Mouse (Mus musculus): Measurements from ENCODE around the gene Ttc29.

The Ttc29 gene

DNA sequence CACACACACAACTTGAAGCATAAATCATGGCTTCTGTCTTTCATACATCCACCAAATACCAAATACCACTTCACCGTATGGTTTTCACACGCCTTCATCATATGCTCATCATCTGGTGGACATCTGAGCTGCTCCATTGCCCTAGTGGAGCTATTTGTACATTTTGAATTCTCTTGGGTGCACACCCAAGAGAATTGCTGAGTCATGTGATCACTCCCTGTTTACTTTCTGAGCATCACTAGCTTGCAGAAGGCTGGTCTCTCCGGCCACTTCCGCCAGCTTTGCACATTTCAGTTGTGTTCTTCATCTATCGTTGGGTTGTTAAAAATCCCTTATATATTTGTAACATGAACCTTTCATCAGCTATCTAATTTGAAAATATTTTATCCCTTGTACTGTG is 65.5 kb downstream of the Ttc29 start:
- DNase-seq (ENCODE audit: extremely low spot score), result no peak

DNA sequence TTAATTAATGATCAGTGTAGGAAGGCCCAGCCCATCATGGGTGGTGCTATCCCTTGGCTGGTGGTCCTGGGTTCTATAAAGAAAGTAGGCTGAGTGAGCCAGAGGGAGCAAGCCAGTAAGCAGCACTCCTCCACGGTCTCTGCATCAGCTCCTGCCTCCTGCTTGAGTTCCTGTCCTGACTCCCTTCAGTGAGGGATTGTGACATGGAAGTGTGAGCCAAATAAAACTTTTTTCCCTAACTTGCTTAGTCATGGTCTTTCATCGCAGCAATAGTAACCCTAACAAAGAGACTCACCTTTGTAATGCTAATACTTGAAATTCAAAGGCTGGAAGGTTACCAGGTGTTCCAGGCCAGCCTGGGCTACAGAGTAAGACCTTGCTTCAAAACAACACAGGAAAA is 71.7 kb downstream of the Ttc29 start:
- no peak for DNase-seq (ENCODE audit: extremely low spot score)

DNA sequence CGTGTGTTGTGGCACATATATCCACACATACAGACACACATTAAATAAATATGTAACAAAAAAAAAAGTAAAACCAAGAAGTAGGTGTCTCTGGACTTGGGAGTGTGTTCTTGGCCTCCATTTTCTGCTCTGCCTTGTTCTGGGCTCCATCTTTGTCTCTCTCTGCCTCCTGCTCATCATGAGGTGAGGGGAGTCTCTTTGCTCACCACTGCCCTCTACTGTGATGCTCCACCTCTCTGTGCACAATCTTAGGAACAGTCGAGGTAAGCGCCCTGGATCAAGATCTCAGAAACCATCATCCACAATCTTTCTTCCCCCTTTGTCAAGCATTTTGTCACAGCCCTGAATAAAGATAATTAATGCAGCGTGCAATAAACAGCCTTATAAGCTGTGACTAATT is 72.3 kb downstream of the Ttc29 start:
- DNase-seq (ENCODE audit: extremely low spot score), result no peak

DNA sequence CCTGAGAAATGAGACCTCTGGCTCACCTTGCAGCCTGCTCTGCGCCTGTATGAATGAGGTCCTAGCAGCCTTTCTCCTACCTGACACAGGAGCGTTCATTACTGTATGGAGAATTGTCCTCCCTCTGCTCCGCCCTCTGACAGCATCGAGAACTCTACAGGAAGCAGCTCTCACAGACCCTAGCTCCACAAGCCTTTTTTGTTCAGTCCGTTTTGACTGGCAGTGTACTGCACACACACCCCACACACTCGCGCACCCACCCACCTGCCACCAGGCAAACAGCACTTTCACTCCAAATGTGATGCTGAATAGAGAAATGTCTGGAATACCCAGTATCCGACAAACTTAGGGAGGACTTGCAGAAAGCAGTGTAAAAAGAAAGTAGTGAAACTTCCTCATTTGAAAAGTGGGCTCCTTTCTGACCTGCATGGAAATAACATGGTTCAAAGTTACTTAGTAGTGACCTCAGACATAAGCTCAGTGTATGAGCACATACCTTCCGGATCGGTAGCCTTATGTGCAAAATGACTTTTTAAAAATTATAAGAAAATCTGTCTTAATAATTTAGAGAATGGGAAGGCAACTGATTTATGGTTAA is 76.4 kb downstream of the Ttc29 start:
- no peak for DNase-seq (ENCODE audit: extremely low spot score)

DNA sequence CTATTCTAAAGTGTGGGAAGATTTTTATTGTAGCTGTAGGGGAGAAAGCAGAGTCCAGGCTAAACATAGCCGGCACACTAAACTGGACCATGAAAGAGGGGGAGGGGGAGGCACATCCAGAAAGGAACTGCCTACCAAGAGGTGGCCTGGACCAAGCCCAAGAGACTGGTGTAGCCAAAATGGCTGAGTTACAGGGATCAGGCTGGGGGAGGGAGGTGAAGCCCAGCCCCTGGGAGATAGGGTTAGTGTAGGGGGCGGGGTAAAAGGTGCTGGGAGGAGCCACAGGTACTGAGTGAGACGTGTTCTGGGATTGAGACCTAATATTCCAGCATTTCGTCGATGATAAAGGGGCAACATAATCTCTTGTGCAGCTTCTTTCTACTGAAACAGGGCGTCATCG is 77.2 kb downstream of the Ttc29 start:
- no peak for DNase-seq (ENCODE audit: extremely low spot score)

DNA sequence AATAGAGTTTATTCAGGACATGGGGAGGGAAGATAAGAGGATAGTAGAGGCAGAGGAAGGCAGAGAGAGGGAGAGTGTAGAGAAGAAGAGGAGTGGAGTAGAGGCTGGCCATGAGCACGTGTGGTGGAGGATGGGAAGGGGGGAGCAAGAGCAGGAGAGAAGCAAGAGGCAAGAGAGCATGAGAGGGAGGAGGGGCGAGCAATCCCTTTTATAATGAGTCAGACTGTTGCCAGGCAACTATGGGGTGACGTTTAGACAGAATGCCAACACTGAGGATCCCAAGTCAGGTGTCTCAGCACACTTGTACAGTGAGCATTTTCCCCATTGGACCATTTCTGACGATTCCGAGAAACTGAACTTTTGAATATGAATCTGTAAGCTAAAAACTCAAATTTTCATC is 82.4 kb downstream of the Ttc29 start:
- no peak for DNase-seq (ENCODE audit: extremely low spot score)

DNA sequence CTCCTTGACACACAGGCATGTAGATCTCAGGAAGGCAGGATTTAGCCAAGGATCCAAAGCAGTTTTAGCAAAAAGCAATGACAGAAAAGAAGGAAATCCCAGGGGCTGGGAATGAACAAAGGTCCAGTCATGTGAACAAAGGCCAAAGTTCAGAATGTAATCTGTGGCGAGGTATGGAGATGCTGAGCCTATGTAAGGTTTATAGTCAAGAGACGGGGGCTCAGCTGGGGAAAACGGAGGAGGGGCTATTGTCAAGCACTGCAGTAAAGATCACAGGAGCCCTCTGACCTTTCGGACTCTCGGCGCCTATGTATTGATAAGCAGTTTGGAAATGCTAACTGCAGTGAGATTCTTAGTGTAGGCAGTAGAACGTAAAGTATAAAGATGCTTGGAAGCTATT is 90.5 kb downstream of the Ttc29 start:
- DNase-seq (ENCODE audit: extremely low spot score), result peak; percentile 10

DNA sequence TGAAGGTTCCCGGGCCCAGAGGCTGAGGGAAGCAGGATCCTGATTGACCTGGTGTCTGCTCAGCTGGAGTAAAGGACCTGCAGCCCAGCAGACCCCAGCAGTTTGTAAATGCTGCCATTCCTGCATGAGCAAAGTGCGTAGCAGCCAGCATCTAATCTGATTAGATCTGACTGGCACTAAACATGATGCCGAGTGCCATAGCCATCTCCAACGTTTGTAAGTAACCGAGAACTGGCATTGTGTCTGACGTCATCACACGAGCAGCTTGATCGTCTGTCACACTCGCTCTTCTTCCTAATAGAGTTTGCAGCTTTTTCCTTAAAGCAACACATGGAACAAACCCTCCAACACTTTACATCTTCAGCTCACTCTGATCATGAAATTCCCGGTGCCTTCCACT is 93.5 kb downstream of the Ttc29 start:
- no peak for DNase-seq (ENCODE audit: extremely low spot score)

DNA sequence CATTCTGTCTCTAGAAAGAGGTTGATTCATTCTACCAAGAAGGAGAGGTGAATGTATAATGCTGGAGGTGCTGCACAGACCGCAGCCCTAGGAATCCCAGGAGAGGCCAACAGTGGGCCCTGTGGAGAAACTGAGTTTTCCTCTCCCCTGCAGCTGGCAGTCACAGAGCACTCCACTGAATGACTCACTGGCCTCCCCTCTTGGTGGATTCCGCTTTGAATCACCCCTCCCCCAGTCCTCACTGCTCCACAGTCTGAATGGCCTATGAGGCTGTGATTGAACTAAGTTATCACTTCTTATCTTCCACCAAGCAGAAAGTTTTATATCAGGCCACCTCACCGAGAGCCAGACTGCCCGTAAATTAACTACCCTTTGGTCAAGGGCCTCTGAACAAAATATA is 94.0 kb downstream of the Ttc29 start:
- no peak for DNase-seq (ENCODE audit: extremely low spot score)

DNA sequence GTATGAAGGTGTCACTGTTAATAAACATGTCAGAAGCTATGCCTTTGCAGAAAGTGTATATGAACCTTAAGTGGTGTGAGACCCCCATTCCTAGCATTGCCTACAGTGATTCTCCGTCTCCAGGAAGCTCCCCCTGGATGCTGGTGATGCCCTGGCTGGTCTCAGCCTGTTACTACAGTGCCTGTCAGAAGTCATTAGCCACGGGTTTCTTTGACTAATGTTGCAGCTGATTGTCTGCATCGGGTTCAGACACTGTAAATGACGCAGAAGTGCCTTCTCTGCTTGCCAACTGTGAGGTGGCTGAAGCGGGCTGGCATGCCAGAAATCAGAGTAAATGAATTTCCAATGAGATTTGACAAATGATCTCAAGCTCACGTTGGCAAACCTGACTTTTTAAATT is 96.4 kb downstream of the Ttc29 start:
- no peak for DNase-seq (ENCODE audit: extremely low spot score)

DNA sequence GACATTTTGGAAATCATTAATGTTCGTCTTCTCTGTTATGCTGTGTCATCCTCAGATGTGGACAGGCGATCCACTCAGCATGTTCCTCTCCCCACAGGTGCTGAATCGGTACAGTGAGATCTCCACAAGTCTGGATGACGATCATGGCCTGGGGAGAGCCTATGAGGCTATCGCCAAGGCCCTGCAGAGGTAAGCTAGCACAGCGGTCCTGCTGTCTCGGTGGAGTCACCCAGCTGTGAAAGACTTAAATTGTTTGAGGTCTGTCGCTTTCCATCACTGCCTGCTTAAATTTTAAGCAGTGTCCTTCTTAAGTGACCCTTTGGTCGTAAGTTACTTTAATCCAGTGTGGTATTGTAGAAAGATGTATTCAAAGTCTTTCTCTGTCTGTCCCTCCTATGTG is 102.5 kb downstream of the Ttc29 start:
- no peak for DNase-seq (ENCODE audit: extremely low spot score)

DNA sequence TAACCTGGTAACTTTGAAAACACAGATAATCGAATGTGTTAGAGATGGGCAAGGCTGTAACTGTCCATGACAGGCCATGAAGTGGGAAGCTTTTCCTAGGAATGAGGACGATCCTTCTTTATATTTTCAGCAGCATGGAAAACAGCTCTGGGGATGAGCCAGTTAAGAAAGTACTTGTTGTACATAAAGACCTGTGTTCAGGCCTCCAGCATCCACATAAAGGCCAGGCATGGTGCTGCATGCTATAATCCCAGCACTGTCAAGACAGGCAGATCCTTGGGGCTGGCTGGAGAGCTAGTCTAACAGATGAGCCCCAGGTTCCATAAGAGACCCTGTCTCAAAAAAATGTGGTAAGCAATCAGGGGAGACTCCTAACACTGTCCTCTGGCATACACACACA is 104.6 kb downstream of the Ttc29 start:
- no peak for DNase-seq (ENCODE audit: extremely low spot score)

DNA sequence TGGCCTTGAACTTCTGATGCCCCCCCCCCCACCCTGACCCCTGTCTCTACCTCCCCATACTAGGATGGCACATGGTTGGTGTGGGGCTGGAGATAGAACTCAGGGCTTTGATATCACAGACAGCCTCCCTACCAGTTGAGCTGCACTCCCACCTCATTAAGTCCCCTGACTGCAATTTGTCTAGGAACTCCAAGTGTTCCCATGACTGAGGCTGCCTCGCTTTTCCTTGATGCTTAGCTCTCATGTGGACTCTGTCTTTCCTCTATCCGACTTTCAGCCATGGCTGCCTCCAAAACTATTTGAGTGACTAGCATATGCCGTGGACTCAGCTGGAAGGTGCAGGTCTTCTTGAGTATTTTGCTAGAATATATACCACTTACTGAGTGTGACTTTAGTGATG is 110.3 kb downstream of the Ttc29 start:
- DNase-seq (ENCODE audit: extremely low spot score), result no peak

DNA sequence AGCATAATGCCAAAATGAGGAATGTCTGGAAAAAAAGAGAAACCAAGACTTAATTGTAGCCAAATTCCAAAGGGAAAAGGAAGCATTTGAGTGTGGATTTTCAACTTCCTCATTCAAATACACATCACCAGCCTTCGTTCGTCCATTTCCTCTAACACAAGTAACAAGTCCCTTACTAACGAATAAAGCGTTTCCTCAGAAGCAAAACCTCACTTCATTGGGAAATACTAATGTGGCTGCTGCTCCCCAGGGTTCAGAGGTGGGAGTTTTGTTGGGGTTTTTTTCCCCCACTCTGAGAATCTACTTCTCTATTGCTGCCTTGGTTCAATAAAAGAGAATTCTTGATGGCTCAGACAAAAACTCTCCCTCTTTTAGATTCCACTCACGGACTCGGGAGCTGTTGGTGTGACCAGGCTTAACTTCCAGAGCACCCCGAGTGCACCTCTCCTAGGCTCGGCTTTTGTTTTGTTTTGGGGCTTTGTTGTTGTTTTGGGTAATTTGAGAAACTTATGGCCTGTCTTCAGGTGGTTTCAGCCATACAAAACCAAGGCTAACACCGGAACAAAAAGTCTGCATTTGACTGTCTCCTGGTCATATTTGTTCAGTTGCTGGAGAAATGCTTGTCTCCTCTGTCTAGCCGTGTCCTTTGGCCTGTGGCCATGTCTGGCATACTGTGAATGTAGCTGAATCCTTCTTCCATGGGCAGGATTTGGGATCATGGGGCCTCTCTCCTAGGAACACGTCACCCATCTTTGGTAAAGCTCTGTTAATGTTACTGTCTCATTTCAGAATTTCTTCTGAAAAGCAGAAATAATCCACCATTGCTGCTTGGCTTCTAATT is 127.8 kb downstream of the Ttc29 start:
- DNase-seq (ENCODE audit: extremely low spot score), result no peak

DNA sequence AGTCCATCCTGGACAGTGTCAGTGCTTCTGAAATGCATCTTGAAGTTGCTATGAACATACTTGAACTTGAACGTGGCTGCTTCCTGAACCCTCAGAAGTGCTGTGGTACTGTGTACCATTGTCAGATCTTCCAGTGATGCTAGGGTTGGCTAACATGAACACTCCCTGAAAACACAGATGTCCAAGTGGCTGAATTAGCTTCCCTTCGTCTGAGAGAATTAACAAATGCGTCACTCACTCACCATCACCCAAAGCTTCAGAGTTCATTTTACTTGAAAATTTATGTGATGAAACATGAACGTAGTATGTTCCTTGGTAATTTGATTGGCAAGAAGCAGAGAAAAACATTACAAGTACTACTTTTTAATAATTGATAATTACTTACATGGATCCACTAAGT is 129.1 kb downstream of the Ttc29 start:
- no peak for DNase-seq (ENCODE audit: extremely low spot score)

DNA sequence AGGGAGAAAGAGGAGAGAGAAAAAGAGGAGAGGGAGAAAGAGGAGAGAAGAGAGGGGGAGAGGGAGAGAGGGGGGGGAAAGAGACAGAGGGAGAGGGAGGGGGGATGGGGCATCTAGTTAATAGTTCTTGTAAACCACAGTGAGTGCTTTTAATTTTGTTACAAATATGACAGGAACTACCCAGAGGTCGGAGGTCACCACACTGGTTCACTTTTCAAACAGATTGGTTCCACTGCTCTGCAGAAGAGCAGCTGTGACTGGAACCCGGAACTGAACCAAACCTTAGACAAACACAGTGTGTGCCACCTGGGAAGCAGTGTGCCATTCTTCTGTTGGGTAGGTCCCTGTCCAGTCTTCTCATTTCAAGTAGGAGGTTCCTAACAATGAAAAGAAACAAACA is 130.9 kb downstream of the Ttc29 start:
- no peak for DNase-seq (ENCODE audit: extremely low spot score)

DNA sequence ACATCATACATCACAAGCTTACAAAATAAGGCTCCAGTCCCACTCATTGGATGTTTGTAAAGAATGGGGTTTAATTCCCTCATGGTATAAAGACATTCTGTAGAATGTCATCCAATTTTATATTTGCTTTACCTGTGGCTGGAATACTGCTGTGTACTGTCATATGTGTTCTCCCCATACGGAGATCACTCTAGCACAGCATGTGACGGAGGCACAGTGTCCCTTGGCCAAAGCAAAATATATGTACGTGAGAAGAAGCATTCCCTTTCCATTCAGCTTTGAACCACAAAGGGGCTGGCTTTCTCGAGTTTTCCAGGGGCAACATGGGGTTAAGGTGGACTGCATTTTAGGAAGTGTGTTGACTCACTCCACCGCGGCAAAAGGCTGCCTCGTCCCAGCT is 132.6 kb downstream of the Ttc29 start:
- no peak for DNase-seq (ENCODE audit: extremely low spot score)

DNA sequence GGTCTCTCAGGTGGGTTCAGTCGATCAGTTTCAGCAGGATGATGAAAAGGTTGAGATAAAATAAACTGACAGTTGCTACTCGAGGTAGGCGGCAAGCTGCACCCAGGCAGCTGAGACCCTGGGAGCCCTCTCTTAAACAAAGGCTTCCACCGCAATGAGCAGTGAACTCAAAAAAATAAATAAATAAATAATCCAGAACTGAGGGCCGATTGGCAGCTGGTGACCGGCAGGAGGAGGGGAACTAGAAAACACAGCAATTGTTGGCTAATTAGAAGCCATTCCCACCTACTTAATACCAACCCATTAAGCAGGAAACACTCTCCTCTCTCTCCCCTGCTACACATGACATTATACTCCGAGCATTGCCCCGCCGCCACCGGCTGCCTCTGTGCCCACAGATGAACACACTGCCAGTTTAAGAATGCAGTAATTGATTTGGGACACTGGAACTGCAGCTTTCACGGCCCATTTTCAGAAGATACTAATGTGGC is 133.1 kb downstream of the Ttc29 start:
- no peak for DNase-seq (ENCODE audit: extremely low spot score)

DNA sequence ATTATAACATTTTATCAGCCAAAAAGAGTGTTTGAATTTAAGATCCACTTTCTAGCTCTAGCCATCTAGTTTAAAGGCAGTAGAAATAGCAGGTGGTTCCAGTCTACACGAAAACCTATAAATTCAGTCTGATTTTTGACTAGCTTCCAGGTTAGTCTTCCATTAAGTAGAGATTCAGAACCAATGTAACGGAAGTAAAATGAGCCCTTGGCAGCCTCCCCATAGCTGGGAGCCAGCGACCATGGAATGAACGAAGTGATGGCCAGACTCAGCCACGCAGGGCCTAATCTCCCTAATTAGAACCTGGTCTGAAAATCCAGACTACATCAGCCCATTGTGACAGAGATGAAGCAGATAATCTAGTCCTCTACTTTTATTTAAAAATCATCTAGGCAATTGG is 140.8 kb downstream of the Ttc29 start:
- no peak for DNase-seq (ENCODE audit: extremely low spot score)

DNA sequence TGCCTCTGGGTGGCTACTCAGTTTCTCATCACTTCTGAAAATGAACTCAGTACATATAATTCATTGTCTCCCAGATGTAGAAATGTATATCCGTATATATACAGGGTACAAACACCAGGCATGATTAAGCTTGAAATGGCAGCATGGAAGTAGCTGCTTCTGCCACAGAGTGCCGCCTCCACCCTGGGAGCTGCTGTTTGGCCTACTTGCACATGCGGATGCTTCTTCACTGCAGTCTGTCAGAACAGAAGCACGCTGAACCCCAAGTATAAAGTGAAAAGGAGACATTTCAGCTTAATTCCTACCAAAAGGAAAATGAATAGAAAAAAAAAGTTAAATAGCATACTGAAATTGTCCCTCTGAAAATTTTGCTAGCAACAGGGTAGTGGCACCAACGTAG is 141.7 kb downstream of the Ttc29 start:
- DNase-seq (ENCODE audit: extremely low spot score), result no peak

DNA sequence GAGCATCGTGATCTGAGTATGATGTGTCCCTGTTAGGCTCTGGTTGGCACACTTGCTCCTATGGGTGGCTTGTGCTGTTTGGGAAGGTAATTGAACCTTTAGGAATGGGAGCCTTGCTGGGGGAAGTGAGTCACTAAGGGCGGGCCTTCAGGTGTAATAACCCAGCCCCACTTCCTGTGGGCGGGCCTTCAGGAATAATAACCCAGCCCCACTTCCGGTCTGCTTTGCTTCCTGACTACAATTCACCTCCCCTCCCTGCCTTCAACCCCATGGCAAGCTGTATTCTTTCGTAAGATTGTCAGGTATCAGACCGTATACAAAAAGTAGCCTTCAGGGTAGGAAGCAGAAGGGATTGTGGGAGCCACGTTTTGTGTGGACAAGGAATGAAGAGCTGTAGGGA is 177.7 kb downstream of the Ttc29 start:
- DNase-seq (ENCODE audit: extremely low spot score), result no peak

DNA sequence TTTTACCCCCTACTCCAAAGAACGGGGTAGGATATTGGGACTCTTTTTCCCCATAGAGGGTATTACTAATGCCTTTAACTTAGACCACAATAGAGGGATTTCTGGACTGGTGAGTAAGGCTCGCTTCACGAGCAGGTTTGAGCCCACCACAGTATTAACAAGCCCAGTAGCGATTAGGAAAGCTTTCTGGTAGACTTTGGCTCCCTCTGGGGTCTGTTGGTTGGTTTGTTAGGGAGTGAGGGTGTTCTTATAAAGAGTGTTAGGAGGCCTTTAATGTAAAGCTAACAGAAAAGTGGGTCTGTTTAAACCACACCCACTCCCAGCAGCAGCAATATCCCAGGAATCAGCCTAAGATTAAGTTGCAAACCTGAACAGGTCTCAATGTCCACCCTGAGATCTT is 206.2 kb downstream of the Ttc29 start:
- no peak for DNase-seq (ENCODE audit: extremely low spot score)

DNA sequence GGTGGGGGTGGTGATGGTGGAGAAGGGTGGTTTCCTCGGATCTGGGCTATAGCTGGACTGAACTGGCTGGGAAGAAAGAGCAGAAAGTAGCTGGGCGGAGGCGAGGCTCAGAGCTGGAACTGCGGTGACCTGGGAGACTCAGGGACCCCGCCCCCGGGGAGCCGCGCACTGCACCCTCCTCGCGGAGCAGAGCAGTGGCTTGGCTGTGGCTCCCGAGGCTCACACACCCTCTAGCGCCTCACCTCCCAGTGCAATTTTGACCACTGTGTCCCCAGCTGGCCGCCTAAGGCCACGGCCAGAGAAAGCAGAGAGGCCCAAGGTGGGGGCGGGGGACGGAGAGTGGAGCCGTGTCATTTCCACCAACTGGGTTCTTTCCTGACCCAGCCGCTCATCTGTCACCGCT is 207.0 kb downstream of the Ttc29 start:
- peak; percentile 30 for DNase-seq (ENCODE audit: extremely low spot score)

DNA sequence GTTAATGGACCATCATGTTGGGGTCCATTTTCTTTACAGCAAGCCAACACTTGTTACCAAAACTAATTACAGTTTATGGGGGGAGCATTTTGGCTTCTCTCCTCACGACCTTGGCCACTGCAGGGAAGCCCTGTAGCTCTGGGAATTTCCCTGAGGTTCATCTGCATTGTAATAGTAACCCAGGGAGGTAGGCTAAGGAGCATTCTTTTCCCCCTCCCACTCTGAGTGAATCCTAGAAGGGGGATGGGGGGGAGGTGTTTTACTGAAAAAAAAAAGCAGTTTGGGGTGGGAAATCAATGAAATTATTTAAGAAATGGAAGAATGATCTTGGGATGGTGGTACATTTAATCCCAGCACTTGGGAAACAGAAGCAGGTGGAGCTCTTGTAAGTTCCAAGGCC is 210.8 kb downstream of the Ttc29 start:
- no peak for DNase-seq (ENCODE audit: extremely low spot score)

All from embryo, embryonic 9.5 days (tissue).